Mouse (Mus musculus): ENCODE results near the gene Gm20388. TPM values are rescaled to one million over a fixed set of nuclear protein-coding genes. Genes with fewer than 3 reads are reported as not detected.

Gm20388 gene
- total RNA-seq, 2 experiments from 2014 or later = 2.4 to 2.6 TPM

GRCm38 (mm10) chr8:123491280-123492075 lies 3580.8 kb downstream of the Gm20388 start:
- no peak overlapping the region for H3K4me3 ChIP-seq
- intact Hi-C loops (cut with DNase I) = no loop called here
- no peak for DNase-seq (ENCODE audit: extremely low spot score in 1 of 2, low spot score in 2 of 2)
- no peak overlapping the region for H3K27ac ChIP-seq
- no peak for TF ChIP-seq CTCF (IDR thresholded peaks at IDR 0.05)

- TF ChIP-seq CTCF (IDR thresholded peaks at IDR 0.05) = no peak
- intact Hi-C loops (cut with DNase I) = no loop called here
- no peak for DNase-seq (ENCODE audit: extremely low spot score in 1 of 2, low spot score in 2 of 2)
- H3K4me3 ChIP-seq = no peak overlapping the region
- H3K27ac ChIP-seq = no peak overlapping the region
Measured at GRCm38 (mm10) chr8:123492898-123493297, 3582.3 kb downstream of the Gm20388 start.

- H3K27ac ChIP-seq = no peak overlapping the region
- H3K4me3 ChIP-seq = no peak overlapping the region
- no peak; the same call in 1 of the 2 replicates for TF ChIP-seq CTCF (IDR thresholded peaks at IDR 0.05)
- DNase-seq (ENCODE audit: extremely low spot score in 1 of 2, low spot score in 2 of 2) = no peak
- intact Hi-C loops (cut with DNase I) = no loop called here
Measured at GRCm38 (mm10) chr8:123497699-123498098, 3587.1 kb downstream of the Gm20388 start.

GRCm38 (mm10) chr8:123498963-123499362 lies 3588.3 kb downstream of the Gm20388 start:
- H3K4me3 ChIP-seq = no peak overlapping the region
- intact Hi-C loops (cut with DNase I) = no loop called here
- DNase-seq (ENCODE audit: extremely low spot score in 1 of 2, low spot score in 2 of 2) = no peak
- no peak for TF ChIP-seq CTCF (IDR thresholded peaks at IDR 0.05)
- no peak overlapping the region for H3K27ac ChIP-seq

- intact Hi-C loops (cut with DNase I) = no loop called here
- Histone ChIP-seq H3K27ac (no peak overlapping the region), H3K4me3 (no peak overlapping the region)
- no peak for DNase-seq (ENCODE audit: extremely low spot score in 1 of 2, low spot score in 2 of 2)
- TF ChIP-seq CTCF (IDR thresholded peaks at IDR 0.05) = no peak
Measured at GRCm38 (mm10) chr8:123499556-123499955, 3588.9 kb downstream of the Gm20388 start.

GRCm38 (mm10) chr8:123502192-123502591 lies 3591.6 kb downstream of the Gm20388 start:
- Histone ChIP-seq H3K27ac (no peak overlapping the region), H3K4me3 (no peak overlapping the region)
- no peak for TF ChIP-seq CTCF (IDR thresholded peaks at IDR 0.05)
- no peak for DNase-seq (ENCODE audit: extremely low spot score in 1 of 2, low spot score in 2 of 2)
- intact Hi-C loops (cut with DNase I) = no loop called here

GRCm38 (mm10) chr8:123503801-123504467 lies 3593.3 kb downstream of the Gm20388 start:
- TF ChIP-seq CTCF (IDR thresholded peaks at IDR 0.05) = peak; percentile 26
- Histone ChIP-seq H3K4me3 (no peak overlapping the region), H3K27ac (no peak overlapping the region)
- intact Hi-C loops (cut with DNase I) = no loop called here
- no peak for DNase-seq (ENCODE audit: extremely low spot score in 1 of 2, low spot score in 2 of 2)

- intact Hi-C loops (cut with DNase I) = no loop called here
Measured at GRCm38 (mm10) chr8:123504591-123505195, 3594.1 kb downstream of the Gm20388 start.

GRCm38 (mm10) chr8:123505267-123505666 lies 3594.6 kb downstream of the Gm20388 start:
- intact Hi-C loops (cut with DNase I) = no loop called here
- Histone ChIP-seq H3K27ac (no peak overlapping the region), H3K4me3 (no peak overlapping the region)
- no peak for TF ChIP-seq CTCF (IDR thresholded peaks at IDR 0.05)
- DNase-seq (ENCODE audit: extremely low spot score in 1 of 2, low spot score in 2 of 2) = no peak

More at GRCm38 (mm10) chr8:123504591-123505195, 3594.1 kb downstream of the Gm20388 start:
- no peak for TF ChIP-seq CTCF (IDR thresholded peaks at IDR 0.05)
- DNase-seq (ENCODE audit: extremely low spot score in 1 of 2, low spot score in 2 of 2) = no peak
- no peak overlapping the region for H3K27ac ChIP-seq
- no peak overlapping the region for H3K4me3 ChIP-seq

- H3K4me3 ChIP-seq = no peak overlapping the region
- no peak overlapping the region for H3K27ac ChIP-seq
- no peak for TF ChIP-seq CTCF (IDR thresholded peaks at IDR 0.05)
- intact Hi-C loops (cut with DNase I) = no loop called here
- no peak for DNase-seq (ENCODE audit: extremely low spot score in 1 of 2, low spot score in 2 of 2)
Measured at GRCm38 (mm10) chr8:123505695-123506094, 3595.1 kb downstream of the Gm20388 start.

GRCm38 (mm10) chr8:123507153-123507552 lies 3596.5 kb downstream of the Gm20388 start:
- DNase-seq (ENCODE audit: extremely low spot score in 1 of 2, low spot score in 2 of 2) = no peak
- Histone ChIP-seq H3K27ac (no peak overlapping the region), H3K4me3 (no peak overlapping the region)
- no peak for TF ChIP-seq CTCF (IDR thresholded peaks at IDR 0.05)
- intact Hi-C loops (cut with DNase I) = no loop called here

GRCm38 (mm10) chr8:123510819-123511218 lies 3600.2 kb downstream of the Gm20388 start:
- intact Hi-C loops (cut with DNase I) = no loop called here
- no peak overlapping the region for H3K27ac ChIP-seq
- no peak overlapping the region for H3K4me3 ChIP-seq
- no peak for TF ChIP-seq CTCF (IDR thresholded peaks at IDR 0.05)
- no peak for DNase-seq (ENCODE audit: extremely low spot score in 1 of 2, low spot score in 2 of 2)
